11 mouse cellular contexts compared by ENCODE assay signal in the genomic region with DNA sequence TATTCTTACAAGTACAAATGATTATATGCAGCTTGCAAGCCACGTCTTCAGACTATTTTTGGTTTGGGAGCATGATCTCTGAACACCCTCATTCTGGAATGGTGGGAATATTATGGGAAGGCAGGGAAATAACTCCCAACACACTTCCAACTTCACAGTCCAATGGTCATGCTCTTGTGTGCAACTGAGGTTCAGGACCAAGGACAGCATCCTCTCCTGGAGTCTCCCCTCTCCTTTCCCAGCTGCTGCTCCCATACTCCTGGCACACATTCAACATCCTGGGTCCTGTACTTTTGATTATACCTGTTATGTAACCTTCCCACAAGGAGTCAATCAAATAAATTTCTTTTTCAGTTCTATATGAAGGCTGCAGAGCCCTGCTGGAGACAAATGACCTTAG.
A peak's percentile ranks its signal among the peaks of the same experiment; 100 is the strongest.
DNase-seq lines count a peak whose midpoint lies in the region.
"Had no signal": no experiment of that assay in that cellular context is flagged by ENCODE, and none has a peak within 500 bp of the region (broad histone marks: within the 10 kb centered on the region; RNA-seq: fewer than 3 reads in every experiment).

No protein-coding gene starts in this region.

- peak; percentile 33 to 53 for DNase-seq in heart, postnatal 10 days
- DNase-seq in heart, adult 9 months (ENCODE audit: low spot score in 2 of 2): no peak
- DNase-seq in ovary, postnatal 14 days (ENCODE audit: low spot score): peak; percentile 43
- no peak for DNase-seq in ovary, adult 18-20 months (ENCODE audit: low spot score)
- DNase-seq in induced T-regulatory cell, adult 2 months (ENCODE audit: low read depth): peak; percentile 5
- peak; percentile 15 for DNase-seq in testis, postnatal 14 days (ENCODE audit: low spot score)
- no peak for DNase-seq in layer of hippocampus, postnatal 25 days (ENCODE audit: extremely low spot score in 1 of 2, low spot score in 1 of 2)
- DNase-seq in right cerebral cortex, adult 2 months (ENCODE audit: low spot score in 2 of 2): no peak
- DNase-seq: gastrocnemius, postnatal 25 days; right cerebral cortex, postnatal 4 days; thymus, adult 2 months had no signal

- intact Hi-C loops in heart, postnatal 10 days (cut with DNase I): no loop called here

Comparison
In these comparisons a context has a peak if more than half of its experiments do, and no peak if none do; other contexts are left out.
1. DNase-seq: peak in heart, postnatal 10 days (2 of 2), ovary, postnatal 14 days (single experiment), induced T-regulatory cell, adult 2 months (single experiment) and testis, postnatal 14 days (single experiment); none in heart, adult 9 months (0 of 2), ovary, adult 18-20 months (single experiment), layer of hippocampus, postnatal 25 days (0 of 2) and right cerebral cortex, adult 2 months (0 of 2).